In the genomic region with DNA sequence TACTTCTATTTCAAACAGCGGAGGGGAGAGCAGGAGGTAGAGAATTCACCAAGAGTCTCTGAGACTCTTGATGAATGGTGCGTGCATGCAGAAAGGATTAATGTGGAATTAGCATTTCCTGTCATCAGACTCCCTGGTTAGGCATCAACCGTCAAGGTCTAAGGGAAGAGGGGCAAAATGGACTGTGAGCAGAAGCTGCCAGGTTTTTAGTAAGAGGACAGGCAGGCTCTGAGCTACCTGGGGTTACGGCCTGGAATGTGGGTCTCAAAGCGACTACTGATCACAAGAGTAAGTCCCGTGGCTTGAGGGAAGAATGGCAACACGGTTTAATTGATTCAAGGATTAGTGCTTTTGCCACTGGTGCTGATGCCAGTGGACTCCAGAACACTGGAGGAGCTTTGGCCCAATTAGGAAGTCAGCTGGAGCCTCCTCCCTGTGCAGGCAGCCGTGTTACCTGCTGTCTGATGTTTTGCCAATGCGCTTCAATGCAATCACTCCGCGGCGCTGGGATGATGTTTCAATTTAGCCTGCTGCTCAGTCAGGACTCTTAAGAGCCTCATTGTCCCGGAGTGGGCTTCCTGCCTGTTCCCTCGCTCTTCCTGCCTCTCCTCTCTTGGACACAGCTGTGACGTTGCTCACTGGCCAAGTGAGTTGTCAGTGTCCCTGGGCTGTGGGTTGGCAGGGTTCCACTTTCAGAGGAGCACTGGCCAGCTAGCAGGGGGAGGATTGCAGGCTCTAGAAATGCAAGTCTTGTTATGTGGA, we compare ENCODE assay signal across 8 mouse cellular contexts. TPM values are rescaled to one million over a fixed set of nuclear protein-coding genes. Genes with fewer than 3 reads are reported as not detected.
DNase-seq lines count a peak whose midpoint lies in the region; ATAC-seq and TF ChIP-seq lines count a peak whose summit lies in the region.

No protein-coding gene starts in this region.

- no peaks in the 10 kb centered on the region for H3K27me3 ChIP-seq in liver, adult 2 months (ENCODE audit: control insufficient read depth, insufficient read depth, low read length)
- H3K27me3 ChIP-seq in liver, embryonic 12.5 days (replicated peaks), result no peaks in the 10 kb centered on the region
- H3K27me3 ChIP-seq in forebrain, embryonic 10.5 days (ENCODE audit: poor library complexity, severe bottlenecking), result peaks cover 47% of the 10 kb centered on the region
- H3K27me3 ChIP-seq in heart, embryonic 11.5 days (ENCODE audit: control insufficient read depth, insufficient read depth, low read length), result no peaks in the 10 kb centered on the region
- peaks cover 17% of the 10 kb centered on the region for H3K27me3 ChIP-seq in limb, embryonic 12.5 days
- H3K27me3 ChIP-seq in neural tube, embryonic 13.5 days, result peaks cover 13% of the 10 kb centered on the region; the same call in 1 of the 2 replicates

- no peak for TF ChIP-seq CTCF in liver, adult 2 months (IDR thresholded peaks at IDR 0.05; ENCODE audit: low read depth, low read length)

- no peaks in the 10 kb centered on the region for H3K4me1 ChIP-seq in liver, adult 2 months (ENCODE audit: control insufficient read depth, insufficient read depth, low read length)
- H3K4me1 ChIP-seq in liver, embryonic 12.5 days, result no peaks in the 10 kb centered on the region
- peaks cover 35% of the 10 kb centered on the region for H3K4me1 ChIP-seq in forebrain, embryonic 10.5 days
- no peaks in the 10 kb centered on the region for H3K4me1 ChIP-seq in heart, embryonic 11.5 days (ENCODE audit: control insufficient read depth, insufficient read depth, low read length)
- peaks cover 32% of the 10 kb centered on the region for H3K4me1 ChIP-seq in limb, embryonic 12.5 days (replicated peaks)
- peaks cover 39% of the 10 kb centered on the region for H3K4me1 ChIP-seq in neural tube, embryonic 13.5 days (replicated peaks)

- peak; percentile 0 for DNase-seq in liver, adult 2 months (ENCODE audit: extremely low read depth, low read depth, low spot score)
- peak; percentile 58 for DNase-seq in forebrain, embryonic 10.5 days (ENCODE audit: extremely low spot score, low spot score)
- peak; percentile 25 for DNase-seq in kidney, adult 9 months
- no peak for DNase-seq in B cell, adult 2 months

- WGBS in liver, adult 2 months, result 41% methylated on average over 15 of the region's 15 CpGs
- 42% methylated on average over 15 of the region's 15 CpGs for WGBS in liver, embryonic 12.5 days (ENCODE audit: insufficient replicate concordance)
- WGBS in forebrain, embryonic 10.5 days, result 13% methylated on average over 15 of the region's 15 CpGs
- WGBS in heart, embryonic 11.5 days (ENCODE audit: insufficient replicate concordance), result 38% methylated on average over 15 of the region's 15 CpGs
- WGBS in limb, embryonic 12.5 days, result 31% methylated on average over 15 of the region's 15 CpGs
- 21% methylated on average over 15 of the region's 15 CpGs for whole genome bisulfite sequencing in neural tube, embryonic 13.5 days

- H3K4me3 ChIP-seq in liver, adult 2 months (ENCODE audit: insufficient read depth, low read depth, low read length), result no peak overlapping the region
- no peak overlapping the region for H3K4me3 ChIP-seq in liver, embryonic 12.5 days
- peak overlapping the region; percentile 24 for H3K4me3 ChIP-seq in forebrain, embryonic 10.5 days
- H3K4me3 ChIP-seq in heart, embryonic 11.5 days (ENCODE audit: low read depth, low read length), result no peak overlapping the region
- H3K4me3 ChIP-seq in limb, embryonic 12.5 days (replicated peaks), result no peak overlapping the region
- no peak overlapping the region for H3K4me3 ChIP-seq in neural tube, embryonic 13.5 days

- H3K27ac ChIP-seq in liver, adult 2 months (replicated peaks; ENCODE audit: insufficient read depth, low read depth, low read length), result no peak overlapping the region
- H3K27ac ChIP-seq in liver, embryonic 12.5 days, result no peak overlapping the region
- H3K27ac ChIP-seq in forebrain, embryonic 10.5 days, result 0 out of 2 replicates have a peak overlapping the region, but pooled peaks have one; percentile 66
- no peak overlapping the region for H3K27ac ChIP-seq in heart, embryonic 11.5 days (ENCODE audit: low read depth, low read length)
- no peak overlapping the region for H3K27ac ChIP-seq in limb, embryonic 12.5 days
- peak overlapping the region; percentile 64 for H3K27ac ChIP-seq in neural tube, embryonic 13.5 days (replicated peaks)

- no peaks in the 10 kb centered on the region for H3K79me2 ChIP-seq in liver, adult 2 months (ENCODE audit: control insufficient read depth, insufficient read depth, low read length)

- H3K4me2 ChIP-seq in liver, embryonic 12.5 days, result no peak overlapping the region
- peak overlapping the region; percentile 47 for H3K4me2 ChIP-seq in heart, embryonic 11.5 days
- peak overlapping the region; percentile 6; the same call in 1 of the 2 replicates for H3K4me2 ChIP-seq in limb, embryonic 12.5 days
- H3K4me2 ChIP-seq in neural tube, embryonic 13.5 days, result peak overlapping the region; percentile 33

- TF ChIP-seq POLR2A in liver, adult 2 months (IDR thresholded peaks at IDR 0.05; ENCODE audit: extremely low read depth, insufficient read depth, low read length), result no peak

- no peak for ATAC-seq in liver, embryonic 12.5 days
- no peak for ATAC-seq in heart, embryonic 11.5 days (replicated peaks; ENCODE audit: insufficient number of reproducible peaks, low FRiP score, low TSS enrichment)
- no peak for ATAC-seq in limb, embryonic 12.5 days (ENCODE audit: insufficient number of reproducible peaks, insufficient read depth, low FRiP score, low TSS enrichment, low read depth)
- peak; percentile 59; the same call in 1 of the 2 replicates for ATAC-seq in neural tube, embryonic 13.5 days (ENCODE audit: low read depth)

- H3K36me3 ChIP-seq in liver, adult 2 months (ENCODE audit: control insufficient read depth, insufficient read depth, low read length), result no peaks in the 10 kb centered on the region
- no peaks in the 10 kb centered on the region for H3K36me3 ChIP-seq in liver, embryonic 12.5 days
- H3K36me3 ChIP-seq in forebrain, embryonic 10.5 days (replicated peaks), result peaks cover 4% of the 10 kb centered on the region
- no peaks in the 10 kb centered on the region for H3K36me3 ChIP-seq in heart, embryonic 11.5 days (ENCODE audit: control insufficient read depth, insufficient read depth, low read length)
- H3K36me3 ChIP-seq in limb, embryonic 12.5 days, result no peaks in the 10 kb centered on the region
- H3K36me3 ChIP-seq in neural tube, embryonic 13.5 days, result no peaks in the 10 kb centered on the region

- no peak overlapping the region for H3K9ac ChIP-seq in liver, adult 2 months (ENCODE audit: low read depth, low read length)
- H3K9ac ChIP-seq in liver, embryonic 12.5 days, result no peak overlapping the region
- H3K9ac ChIP-seq in heart, embryonic 11.5 days (ENCODE audit: low read depth, low read length), result no peak overlapping the region
- H3K9ac ChIP-seq in limb, embryonic 12.5 days (replicated peaks), result no peak overlapping the region
- H3K9ac ChIP-seq in neural tube, embryonic 13.5 days, result 0 out of 2 replicates have a peak overlapping the region, but pooled peaks have one; percentile 31

- H3K9me3 ChIP-seq in liver, embryonic 12.5 days (replicated peaks), result no peaks in the 10 kb centered on the region; the same call in 1 of the 2 replicates
- H3K9me3 ChIP-seq in forebrain, embryonic 10.5 days, result peaks cover 22% of the 10 kb centered on the region
- no peaks in the 10 kb centered on the region for H3K9me3 ChIP-seq in heart, embryonic 11.5 days (replicated peaks; ENCODE audit: control insufficient read depth, low read length)
- H3K9me3 ChIP-seq in limb, embryonic 12.5 days, result peaks cover 23% of the 10 kb centered on the region
- H3K9me3 ChIP-seq in neural tube, embryonic 13.5 days, result 0 out of 2 replicates have a peak, but pooled peaks cover 8% of the 10 kb centered on the region

RNA-seq across cellular contexts. Expression of a gene that starts 54.6 kb away (rescaled TPM):
- 0.09 and 0.54 TPM in 2 replicates for total RNA-seq in liver, adult 2 months (2014; rRNA removed)
- polyA plus RNA-seq in liver, adult 2 months (2012; rRNA removed), result 0.20 and 0.35 TPM in 2 replicates
- 16.8 and 18.3 TPM in 2 replicates for polyA plus RNA-seq in liver, embryonic 12.5 days (2016; fragmentation: Nextera tagmentation; extraction: Ambion mirVana)
- 50.0 and 51.5 TPM in 2 replicates for polyA plus RNA-seq in forebrain, embryonic 10.5 days (2016; fragmentation: Nextera tagmentation; extraction: Ambion mirVana)
- polyA plus RNA-seq in heart, embryonic 11.5 days (2014; fragmentation: Nextera tagmentation; extraction: Ambion mirVana), result 43.3 and 47.0 TPM in 2 replicates
- 34.3 and 39.1 TPM in 2 replicates for polyA plus RNA-seq in limb, embryonic 12.5 days (2016; fragmentation: Nextera tagmentation; extraction: Ambion mirVana)
- polyA plus RNA-seq in neural tube, embryonic 13.5 days (2015; fragmentation: Nextera tagmentation; extraction: Ambion mirVana), result 10.4 and 10.6 TPM in 2 replicates

Comparison
In these comparisons a context has a peak if more than half of its experiments do, and no peak if none do; other contexts are left out.
1. DNase-seq: peak in liver, adult 2 months (single experiment), forebrain, embryonic 10.5 days (single experiment) and kidney, adult 9 months (single experiment); none in B cell, adult 2 months (0 of 2).
2. H3K27ac ChIP-seq: peak in forebrain, embryonic 10.5 days (single experiment) and neural tube, embryonic 13.5 days (single experiment); none in liver, adult 2 months (single experiment), liver, embryonic 12.5 days (single experiment), heart, embryonic 11.5 days (single experiment) and limb, embryonic 12.5 days (single experiment).